Mouse (Mus musculus) megakaryocyte, adult 5-6 weeks (primary cell): ENCODE measurements at regions not wholly inside any gene's neighbourhood (a gene's known extent, or its start where the extent isn't known, plus 50 kb on each side); places are given as distances from the start of the nearest gene placed in this dataset.

Experiments used
- ATAC-seq: 2 replicates; pipeline ENCODE4 v1.8.0; 2016; ENCODE audit warnings: mild to moderate bottlenecking, inconsistent platforms; ENCODE audit not compliant: poor library complexity, severe bottlenecking

- ATAC-seq: peak; percentile 86
Observed at GRCm38 (mm10) chrX:13224902-13225301, 55.9 kb upstream of the Ddx3x start.

DNA sequence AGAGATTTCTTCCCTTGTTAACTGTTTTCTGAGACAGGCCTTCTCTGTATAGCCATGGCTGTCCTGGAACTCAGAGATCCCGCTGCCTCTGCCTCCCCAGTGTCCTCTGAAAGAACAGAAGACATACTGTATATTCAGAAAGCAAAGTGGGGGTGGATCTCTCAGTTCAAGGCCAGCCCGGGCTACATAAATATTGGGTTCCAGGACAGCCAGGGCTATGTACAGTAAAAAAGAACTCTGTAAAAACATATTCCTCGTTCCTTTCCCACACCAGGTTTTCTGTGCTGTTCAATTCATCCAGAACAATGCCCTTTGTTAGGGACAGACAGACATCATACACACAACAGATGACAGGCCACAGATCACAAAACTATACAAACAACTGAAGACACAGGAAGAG lies 54.3 kb upstream of the Ddx3x start:
- no peak for ATAC-seq

DNA sequence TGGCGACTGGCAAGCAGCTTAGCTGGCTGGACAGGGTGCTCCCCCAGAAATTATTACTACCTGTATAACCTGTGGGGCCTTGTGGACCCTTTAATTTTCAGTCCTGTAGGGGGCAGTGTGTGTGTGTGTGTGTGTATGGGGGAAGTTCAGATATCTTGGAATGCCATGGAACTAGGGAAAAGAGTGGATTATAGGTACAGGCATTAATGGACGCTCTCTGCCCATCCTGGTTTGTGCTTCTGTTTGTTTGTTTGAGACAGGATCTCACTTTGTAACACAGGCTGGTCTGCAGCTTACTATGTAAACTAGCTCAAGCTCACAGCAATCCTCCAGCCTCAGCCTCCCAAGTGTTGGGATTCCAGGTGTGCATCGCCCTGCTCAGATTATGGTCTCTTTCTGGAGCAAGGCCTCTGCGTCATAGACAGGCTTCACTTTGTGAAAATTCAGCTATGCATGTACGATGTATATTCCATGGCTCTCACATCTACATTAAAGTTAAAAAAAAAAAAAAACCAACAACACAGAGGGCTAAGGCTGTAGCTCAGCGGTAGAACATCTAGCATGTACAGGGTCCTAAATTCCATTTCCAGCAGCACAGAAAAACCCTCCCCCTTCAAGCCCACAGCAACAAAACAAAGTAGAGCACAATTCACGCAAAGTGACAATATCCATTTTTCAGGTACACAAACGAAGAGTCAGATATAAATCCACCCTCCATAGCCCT lies 50.7 kb upstream of the Ddx3x start:
- ATAC-seq: no peak

DNA sequence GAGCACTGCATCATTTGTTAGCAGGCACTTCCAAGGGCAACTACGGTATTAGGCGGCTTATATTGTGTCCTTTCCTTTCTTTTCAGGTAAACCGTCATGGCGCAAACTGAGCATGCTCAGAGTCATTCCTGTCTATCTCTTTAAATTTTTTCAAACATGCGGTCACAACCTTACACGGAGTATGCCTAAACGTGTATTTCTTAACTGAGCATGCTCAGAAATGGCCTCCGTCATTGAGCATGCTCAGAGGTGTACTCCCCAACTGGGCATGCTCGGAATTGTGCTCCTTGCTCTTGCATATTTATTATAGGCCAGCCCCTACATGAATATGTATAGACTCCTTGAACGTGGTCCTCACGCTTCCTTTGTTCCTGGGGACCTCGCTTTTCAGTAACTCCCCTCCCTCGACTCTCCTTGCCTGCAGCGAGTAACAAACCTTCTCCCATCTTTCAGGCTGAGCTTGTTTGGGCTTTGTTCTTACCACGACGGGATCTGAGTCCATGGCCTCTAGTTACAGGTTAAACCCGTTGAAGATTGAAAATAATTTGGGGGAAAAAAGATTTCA lies 50.1 kb upstream of the Ddx3x start:
- peak; percentile 96 for ATAC-seq
